Mouse (Mus musculus): ENCODE measurements around the gene Srrm1. TPM values are rescaled to one million over a fixed set of nuclear protein-coding genes. Genes with fewer than 3 reads are reported as not detected.
"Not testable (repeated sequence)": the region's sequence is repeated elsewhere in the genome, so short reads cannot be mapped to it uniquely, and the experiment has no call there.

Srrm1 gene
- 120 and 136 TPM in 2 replicates for total RNA-seq (2021)
- long read RNA-seq, experiment 1, partial matches to known transcripts: 14 of 34 reads
- long read RNA-seq, experiment 1, other reads (novel, unspliced or antisense): 11 of 34 reads
- long read RNA-seq, experiment 2, transcript Srrm1-208 (18 exons, 3,152 nt): major isoform, 5 of 23 reads
- long read RNA-seq, experiment 2, partial matches to known transcripts: 10 of 23 reads
- long read RNA-seq, experiment 2, other reads (novel, unspliced or antisense): 5 of 23 reads

DNA sequence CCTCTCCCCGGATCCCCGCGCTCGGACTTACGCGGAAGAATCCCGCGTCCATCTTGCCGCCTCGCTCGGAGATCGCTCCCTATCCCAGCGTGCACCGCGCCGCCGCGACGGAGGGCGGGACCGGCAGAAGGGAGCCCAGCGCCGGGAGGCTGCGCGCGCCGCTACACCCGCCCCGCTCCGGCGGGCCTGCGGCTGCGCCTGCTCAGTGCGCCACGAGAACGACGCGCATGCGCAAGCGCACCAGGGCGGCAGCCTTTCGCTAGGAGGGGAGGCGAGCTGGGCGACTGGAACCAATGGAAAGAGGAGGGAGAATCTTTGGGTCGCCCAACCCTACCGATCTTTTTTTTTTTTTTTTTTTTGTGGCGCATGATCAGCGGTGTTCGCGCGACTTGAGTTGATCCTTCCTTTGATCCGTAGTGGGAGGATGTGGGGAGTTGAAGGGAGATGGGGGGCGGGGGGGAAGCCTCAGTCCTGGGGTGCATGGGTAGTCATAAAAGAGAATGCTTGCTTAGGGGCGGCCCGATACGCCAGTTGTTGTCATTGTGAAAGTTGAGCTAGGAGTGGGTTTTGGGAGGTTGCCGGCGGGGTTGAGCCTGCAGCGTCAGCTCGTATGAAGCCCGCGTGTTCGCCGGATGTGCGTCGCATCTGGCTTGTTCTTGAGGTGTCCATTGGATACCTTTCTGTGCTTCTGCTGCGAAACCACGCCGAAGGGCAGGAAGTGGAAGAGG, at the start of gene Srrm1:
TSS of gene Srrm1 (minus strand) at position 256 of the 728 bp plus-strand sequence.
- DNase-seq: peak; percentile 100

DNA sequence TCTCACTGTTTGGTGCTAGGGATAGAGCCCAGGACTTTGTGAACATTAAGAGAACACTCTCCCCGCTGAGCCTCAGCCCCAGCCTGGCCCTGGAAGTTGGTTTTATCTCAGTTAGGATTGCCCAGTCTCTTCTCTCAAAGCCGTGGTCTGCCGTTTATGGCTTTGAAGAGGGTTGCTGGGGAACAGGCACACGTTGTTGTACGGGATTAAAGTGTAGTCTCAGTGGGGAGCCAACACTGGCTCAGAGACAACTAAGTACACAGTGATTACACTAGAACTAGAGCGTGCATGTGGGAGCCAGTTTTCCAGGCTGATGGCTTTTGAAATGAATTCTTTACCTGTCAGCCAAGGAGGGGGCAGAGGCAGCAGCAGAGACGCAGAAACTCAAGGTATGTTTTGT, 48.8 kb upstream of the Srrm1 start:
- no peak for DNase-seq

DNA sequence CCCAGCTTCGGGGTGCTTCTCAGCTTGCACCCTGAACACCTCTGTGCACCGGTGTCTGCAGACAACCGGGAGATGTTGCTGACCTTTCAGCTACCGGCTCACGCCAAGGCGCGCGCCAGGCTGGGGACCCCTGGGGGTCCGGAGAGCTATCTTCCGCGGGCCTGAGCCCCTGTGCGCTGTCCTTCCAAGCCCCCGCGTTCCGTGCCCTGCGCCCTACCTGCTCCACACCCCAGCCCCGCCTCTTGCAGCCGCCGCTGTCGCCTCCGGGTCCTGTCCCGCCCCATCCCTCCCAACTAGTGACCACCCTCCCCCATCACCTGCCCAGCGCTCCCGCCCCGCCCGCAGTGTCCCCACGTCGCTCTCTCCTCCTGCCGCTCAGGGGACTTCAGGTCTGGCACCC, 44.9 kb upstream of the Srrm1 start, which contains the start of gene Ncmap:
TSS of gene Ncmap (minus strand) at position 237 of the 400 bp plus-strand sequence.
- no peak for DNase-seq

DNA sequence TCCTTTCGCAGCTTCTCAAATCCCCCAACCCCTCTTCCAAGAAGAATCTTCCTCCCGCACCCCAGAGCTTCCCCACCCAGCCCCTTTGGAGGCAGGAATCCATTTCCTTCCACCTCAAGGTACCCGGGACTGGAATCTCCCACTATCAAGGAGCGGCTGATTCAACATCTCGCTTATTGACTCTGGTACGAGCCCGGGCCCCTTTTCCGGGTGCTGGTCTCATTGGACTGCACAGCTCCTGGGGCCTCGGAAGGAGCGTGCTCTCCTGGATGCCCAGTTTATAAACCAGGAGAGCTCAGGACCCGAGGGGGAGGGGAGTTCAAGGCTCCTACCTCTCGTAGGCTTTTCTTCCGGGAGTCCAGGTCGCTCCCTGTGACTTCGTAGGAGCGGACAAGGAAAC, 44.4 kb upstream of the Srrm1 start:
- DNase-seq: no peak

DNA sequence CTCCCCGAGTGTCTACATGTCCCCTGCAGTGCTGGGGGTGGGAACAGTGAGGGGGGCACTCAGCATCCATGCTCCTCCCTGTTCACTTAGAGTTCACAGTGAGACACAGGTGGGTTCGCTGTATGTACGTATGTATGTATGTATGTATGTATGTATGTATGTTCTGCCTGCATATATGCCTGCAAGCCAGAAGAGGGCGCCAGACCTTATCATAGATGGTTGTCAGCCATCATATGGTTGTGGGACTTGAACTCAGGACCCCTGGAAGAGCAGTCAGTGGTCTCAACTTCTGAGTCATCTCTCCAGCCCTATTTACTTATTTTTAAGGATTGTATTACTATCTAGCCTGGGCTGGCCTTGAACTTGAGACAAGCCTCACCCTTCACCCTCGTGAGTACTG, 43.2 kb upstream of the Srrm1 start:
- DNase-seq: no peak

DNA sequence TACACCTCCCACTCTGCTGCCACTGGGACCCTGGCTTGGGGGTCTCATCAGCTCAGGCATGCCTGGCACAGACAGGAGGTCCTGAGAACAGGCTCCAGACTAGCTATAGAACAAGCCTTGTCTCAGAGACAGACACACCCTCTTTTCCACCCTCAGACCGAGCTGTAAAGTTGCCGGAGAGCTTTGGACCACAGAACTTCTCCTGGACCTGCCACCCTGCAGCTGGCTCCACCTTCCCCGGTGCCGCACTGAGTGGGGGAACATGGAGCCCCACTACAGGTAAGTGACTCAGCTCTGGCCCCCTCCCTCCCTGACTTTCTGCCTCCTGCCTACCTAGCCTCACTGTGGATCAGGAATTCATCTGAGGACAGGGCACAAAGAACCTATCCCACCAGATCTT, 42.3 kb upstream of the Srrm1 start:
- no peak for DNase-seq

DNA sequence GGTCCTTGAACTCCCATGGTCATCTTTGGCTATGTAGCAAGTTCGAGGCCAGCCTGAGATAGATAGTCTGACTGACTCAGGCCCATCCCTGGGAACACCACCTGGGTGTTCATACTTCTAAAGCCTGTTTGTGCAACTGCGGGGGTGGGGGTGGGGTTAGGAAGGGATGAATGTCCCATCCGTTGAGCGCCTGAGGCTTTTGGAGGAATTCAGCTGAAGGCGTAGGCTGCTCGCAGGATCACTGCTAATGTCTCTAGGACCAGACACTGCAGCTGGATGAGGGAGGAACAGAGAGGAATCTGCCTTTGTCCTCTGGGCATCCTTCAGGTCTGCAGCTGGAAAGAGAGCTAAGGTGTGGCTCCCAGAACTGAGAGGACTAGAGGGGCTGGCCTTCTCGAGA, 41.5 kb upstream of the Srrm1 start:
- DNase-seq: no peak

DNA sequence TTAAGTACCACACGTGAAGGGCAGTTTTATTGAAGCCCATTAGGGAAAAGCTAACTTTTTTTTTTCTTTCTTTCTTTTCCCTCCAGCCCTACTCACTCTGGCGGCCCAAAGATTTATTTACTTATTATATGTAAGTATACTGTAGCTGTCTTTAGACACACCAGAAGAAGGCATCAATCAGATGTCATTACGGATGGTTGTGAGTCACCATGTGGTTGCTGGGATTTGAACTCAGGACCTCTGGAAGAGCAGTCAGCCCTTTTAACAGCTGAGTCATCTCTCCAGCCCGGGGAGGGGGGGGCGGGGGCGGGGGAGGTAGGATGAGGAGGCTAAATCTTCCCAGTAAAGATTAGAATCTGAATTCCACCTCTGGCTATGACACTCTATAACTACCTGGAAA, 40.3 kb upstream of the Srrm1 start:
- no peak for DNase-seq

DNA sequence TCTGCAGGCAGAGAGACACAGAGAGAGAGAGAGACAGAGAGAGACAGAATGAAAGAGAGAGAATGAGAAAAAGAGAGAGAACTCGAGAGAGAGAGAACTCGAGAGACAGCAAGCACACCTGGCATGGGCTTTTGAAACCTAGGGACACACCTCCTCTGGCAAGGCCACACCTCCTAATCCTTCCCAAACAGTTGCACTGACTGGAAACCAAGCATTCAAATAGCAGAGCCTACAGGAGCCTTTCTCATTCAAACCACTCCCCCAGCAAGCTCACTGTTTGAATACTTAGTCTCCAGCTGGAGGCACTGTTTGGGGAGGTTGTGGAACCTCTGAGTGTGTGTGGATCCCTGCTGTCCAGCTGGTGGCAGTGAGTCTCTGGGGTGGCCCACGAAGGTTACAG, 39.7 kb upstream of the Srrm1 start:
- DNase-seq: no peak

DNA sequence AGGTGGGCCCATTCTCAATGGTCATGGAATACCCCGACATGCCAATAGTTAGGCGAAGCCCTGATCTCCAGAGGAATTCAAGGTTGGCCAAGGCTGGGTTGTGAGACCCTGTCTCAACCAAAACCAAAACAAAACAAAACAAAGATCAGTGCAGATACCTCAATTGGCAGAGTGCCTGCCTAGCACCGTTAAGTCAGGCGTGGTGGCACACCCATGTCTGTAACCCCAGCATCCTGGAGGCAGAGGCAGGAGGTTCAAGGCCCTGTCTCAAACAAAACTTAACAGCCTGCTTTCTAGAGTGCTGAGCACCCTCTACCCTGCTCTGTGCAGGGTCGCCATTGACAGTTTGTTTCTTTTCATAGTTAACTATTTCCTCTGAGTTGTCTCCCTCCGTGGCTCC, 37.9 kb upstream of the Srrm1 start:
- DNase-seq: no peak

DNA sequence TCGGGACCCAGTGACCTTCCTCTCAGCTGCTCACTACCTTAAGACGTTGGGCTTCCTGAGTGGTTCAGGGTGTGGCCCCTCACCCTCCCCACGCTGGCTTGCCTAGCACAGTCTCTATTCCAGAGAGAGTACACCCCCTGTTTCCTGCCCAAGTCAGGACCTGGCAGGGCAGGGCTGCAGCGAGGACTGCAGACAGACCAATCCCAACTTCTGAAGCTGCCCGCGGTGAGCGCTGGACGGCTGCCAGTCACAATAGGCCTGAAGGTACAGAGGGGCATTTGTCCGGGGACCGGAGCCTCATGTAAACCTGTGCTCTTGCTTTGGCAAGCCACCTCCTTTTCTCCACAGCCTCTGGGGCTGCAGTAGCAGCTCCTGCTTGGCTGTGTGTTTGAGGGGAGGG, 32.5 kb upstream of the Srrm1 start:
- no peak for DNase-seq

DNA sequence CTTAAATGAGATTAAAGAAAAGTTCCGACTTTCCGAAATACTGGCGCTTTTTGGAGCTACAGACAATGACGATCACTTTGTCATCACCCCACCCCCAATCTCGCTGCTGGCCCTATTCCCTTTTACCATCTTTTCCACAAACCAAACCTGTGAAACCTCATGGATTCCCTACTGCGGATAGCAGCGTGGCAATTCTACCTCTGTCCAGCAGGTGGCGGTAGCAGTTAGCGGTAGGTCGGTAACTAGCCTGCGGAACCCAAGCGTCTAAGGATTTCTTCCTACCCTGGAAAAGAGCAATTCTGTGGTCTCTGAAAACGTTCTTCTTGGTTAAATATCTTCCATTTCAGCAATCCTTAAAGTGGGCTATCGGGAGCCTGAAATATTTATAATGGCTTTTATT, 29.2 kb upstream of the Srrm1 start:
- peak; percentile 82 for DNase-seq

DNA sequence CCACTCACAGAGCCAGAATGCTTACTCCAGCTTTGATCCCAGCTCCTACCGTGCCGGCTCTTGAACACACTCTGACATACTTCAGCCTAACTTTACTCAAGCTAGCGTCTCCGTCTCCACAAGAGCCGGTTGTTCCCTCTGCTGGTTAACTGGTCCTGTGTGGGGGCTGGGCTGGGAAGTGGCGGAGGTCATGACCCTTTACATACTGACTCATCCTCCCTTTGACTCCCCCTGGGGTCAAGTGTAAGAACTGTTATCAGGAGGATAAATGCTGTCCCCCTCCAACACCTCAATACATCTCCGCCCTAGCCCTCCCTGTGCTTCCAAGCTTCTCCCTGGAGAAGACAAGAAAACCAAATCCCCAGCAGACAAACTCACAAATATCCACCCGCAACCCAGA, 28.2 kb upstream of the Srrm1 start:
- no peak for DNase-seq

DNA sequence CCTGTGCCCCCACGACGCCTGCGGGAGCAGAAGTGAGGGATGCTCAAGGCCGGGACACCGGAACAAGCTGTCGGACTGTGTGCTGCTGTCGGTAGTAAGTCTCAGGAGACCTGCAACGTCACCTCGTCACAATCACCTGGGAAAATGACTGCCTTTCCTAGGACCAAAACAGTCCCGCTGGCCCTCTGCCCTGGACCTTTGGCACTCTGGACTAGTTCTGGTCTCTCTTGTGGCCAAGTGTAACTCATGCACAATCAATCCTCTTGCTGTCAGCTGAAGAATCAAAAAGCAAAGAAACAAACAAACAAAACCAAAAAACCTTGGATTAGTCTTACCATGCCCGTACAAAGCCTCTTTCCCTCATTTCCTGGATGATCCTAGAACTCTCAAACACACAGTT, 24.1 kb upstream of the Srrm1 start:
- peak; percentile 21 for DNase-seq

DNA sequence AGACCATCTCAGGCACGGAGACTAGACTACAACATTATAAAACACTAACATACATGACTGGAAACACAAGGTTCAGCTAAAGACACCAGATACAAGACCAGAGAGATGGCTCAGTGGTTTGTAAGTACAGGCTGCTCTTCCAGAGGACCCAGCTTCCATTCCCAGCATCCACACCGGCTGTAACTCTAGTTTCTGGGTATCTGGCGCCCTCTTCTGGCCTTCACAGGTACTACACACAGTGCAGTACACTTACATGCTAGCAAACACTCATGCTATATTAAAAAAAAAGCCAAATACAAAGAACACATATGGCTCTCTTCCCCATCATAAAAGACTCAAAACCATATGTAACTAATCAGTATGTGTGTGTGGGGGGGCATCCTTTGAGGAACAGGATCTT, 22.3 kb upstream of the Srrm1 start:
- no peak for DNase-seq

DNA sequence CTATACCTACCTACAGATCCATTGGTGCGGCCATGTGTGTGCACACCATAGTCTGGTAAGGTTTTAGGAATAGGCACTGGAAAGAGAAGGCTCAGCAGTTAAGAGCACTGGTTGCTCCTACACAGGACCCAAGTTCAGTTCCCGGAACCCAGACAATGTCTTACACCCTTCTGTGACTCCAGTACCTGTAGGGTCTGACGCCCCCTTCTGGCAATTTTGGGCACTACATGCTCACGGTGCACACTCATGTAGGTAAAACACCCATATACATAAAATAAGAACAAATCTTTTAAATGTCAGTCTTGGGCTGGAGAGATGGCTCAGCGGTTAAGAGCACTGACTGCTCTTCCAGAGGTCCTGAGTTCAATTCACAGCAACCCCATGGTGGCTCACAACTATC, 20.2 kb upstream of the Srrm1 start:
- DNase-seq: no peak

DNA sequence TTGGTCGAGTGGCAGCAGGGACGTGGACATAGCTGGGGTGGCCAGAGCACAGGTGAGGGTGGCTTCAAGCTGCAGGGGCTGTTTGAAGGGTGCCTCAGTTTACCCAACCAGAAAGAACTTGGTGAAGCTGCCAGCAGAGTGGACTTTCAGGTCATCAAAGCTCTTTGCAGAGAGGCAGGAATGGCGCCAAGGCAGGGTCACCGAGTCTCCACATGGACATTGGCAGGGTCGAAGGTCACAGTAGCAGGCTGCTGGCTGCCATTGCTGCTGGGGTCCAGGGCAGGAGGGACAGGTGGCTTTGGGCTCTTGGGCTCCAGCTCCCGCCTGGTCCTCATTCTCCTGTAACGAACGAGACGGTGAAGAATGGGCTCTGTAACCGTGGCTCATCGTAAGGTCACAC, 17.3 kb upstream of the Srrm1 start:
- DNase-seq: no peak

DNA sequence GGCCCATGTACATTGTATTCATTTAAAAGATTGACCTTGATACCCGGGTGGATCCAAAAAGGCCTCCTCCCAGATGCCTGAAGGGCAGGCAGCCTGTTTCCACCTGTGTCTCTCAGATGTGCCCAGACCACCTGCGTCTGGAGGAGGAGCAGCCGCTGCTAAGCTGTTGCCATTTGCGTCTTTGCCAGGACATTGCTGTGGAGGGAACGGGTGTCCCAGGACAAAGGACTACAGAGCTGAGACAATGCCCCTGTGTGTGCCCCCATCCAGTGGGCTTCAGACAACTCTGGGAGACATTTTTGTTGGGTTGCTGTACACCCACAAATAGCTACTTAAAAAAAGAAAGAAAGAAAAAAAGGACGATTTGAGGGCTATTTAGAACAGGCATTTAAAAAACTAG, 9.7 kb upstream of the Srrm1 start:
- no peak for DNase-seq

DNA sequence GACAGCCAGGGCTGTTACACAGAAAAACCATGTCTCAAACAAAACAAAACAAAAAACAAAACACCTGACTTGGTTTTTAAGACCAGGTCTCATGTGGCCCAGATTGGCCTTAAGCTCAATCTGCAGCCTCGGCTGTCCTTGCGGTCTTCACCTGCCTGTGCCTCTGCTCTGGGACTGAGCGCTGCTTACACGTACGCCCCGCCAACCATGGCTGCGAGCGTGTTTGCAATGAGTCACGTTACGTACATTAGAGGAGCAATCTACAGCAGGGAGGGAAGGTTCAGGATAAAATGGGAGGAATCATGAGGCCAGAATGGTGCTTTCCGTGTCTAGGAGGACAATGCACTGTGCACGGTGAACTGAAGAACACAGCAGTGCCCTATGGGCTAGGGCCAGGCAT, 8.6 kb upstream of the Srrm1 start:
- DNase-seq: no peak

DNA sequence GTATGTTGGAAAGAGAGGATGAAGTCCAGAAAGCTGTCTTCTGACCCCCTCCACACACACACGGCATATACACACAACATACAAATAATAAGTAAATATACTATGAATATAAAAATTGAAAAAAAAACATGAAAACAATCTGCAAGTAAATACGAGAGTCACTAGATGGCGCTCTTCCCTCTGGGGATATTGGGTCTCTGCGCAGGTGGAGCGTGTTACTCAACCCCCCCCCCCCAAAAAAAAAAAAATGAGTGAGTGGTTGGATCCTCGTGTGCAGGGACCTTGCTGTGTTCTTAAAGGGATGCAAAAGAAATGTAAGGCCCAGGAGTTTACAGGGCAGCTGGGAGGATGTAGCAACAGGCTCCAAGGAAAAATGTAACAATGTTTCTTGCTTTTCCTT, 5.6 kb upstream of the Srrm1 start:
- DNase-seq: peak; percentile 56

DNA sequence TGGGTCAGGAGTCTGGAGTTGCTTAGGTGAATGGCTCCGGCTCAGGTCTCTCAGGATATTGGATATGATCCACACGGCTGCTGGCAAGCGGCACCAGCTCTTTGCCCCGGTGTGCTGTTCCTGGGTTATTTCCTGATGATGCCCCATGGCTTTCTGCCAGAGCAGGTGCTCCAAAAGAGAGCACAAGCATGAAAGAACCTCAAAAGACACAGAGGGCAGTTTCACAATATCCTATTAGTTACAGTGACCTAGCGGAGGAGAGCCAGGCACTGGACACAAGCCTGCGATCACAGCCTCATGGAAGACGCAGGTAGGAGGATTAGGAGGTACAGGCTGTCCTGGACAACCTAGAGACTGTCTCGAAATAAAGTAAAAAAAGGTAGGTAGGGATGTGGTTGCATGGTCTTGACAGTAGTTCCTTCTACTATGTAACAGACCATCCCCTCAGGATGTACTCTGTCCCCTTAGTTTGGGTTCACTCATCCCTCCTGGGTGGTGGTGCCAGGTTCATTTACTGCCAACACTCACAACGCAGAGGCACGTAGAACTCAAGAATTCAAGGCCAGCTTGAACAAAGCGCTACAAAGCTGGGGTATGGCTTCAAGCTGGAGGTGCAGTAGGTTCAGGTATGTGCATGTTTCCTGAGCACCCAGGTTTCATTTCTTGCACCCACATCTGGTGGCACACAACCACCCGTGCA, 4.2 kb upstream of the Srrm1 start:
- no peak for DNase-seq

DNA sequence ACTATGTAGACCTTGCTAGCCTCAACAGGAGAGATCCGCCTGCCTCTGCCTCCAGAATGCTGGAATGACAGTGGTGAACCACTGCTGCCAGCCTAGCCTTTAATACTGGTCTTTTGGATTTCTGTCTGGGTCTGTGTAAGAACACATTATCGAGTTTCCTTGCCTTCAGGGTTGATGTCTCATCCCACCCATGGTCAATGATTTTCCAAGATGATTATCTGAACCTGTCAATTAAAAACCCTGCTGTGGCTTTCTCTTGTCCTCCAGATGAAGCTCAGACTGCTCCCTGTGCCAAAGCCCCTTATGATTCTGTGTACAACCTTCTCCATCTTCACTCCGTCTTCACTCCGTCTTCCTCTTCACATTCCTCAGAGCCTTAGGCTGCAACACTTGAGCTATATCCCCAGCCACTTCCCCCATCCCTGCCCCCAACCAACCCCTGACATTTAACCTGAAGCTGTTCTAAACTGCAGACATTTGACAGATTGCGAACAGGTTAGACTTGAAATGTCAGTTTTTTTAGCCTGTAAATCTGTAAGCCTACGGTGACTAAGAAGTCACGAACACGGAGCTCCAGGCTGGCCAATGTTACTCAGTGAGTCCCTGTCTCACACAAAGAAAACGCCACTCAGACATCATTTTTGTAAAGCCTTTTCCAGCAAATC, 2.9 kb upstream of the Srrm1 start:
- DNase-seq: no peak

DNA sequence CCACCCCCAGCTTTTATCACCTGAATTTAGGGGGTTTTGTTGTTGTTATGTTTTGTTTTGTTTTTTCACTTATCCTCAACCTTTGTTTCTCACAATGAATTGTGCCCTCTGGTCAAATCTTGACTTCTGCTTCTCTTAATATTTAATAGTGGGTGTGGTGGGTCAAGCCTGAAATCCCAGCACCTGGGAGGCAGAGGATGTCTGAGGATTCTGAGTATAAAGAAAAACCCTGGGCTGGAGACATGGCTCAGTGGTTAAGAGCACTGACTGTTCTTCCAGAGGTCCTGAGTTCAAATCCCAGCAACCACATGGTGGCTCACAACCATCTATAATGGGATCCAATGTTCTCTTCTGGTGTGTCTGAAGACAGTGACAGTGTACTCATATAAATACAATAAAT, 1.6 kb upstream of the Srrm1 start:
- DNase-seq: not testable (repeated sequence)

Data from adrenal gland, postnatal 14 days (tissue).